Mouse (Mus musculus) frontal cortex, postnatal 25 days (tissue): ENCODE measurements at regions not wholly inside any gene's neighbourhood (a gene's known extent, or its start where the extent isn't known, plus 50 kb on each side); places are given as distances from the start of the nearest gene placed in this dataset.
"Not testable (repeated sequence)": the region's sequence is repeated elsewhere in the genome, so short reads cannot be mapped to it uniquely, and the experiment has no call there.

Experiments
- DNase-seq, 2 experiments: peaks; one replicate each; pipeline ENCODE4 v3.0.0; 2022; ENCODE audit warnings: low spot score in 2 of 2

GRCm38 (mm10) chr2:64443171-64443570, 345.3 kb upstream of the Fign start:
- no peak for DNase-seq

- no peak for DNase-seq
Measured at GRCm38 (mm10) chr2:64440961-64441360, 343.1 kb upstream of the Fign start.

- DNase-seq: not testable (repeated sequence)
Measured at GRCm38 (mm10) chr2:64417129-64417528, 319.3 kb upstream of the Fign start.

DNA sequence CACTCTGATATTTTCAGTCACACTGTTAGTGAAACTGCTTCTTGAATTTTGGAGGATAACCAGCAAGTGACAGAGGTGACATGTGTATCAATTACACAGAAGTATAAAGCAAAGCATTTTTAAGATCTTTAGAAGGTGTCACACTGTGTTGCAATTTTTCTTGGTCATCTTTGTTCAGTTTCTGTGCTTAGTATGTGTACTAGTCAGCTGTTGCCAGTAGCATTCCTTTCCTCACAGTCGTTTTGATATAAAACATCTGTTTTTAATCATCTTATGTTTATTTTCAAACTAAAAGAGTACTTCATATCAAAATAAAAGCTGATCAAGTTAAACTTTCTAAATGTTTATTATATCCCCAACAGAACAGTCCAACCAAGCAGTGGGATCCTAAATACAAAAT, 316.0 kb upstream of the Fign start:
- no peak for DNase-seq

GRCm38 (mm10) chr2:64413263-64413662, 315.4 kb upstream of the Fign start:
- DNase-seq: no peak

DNA sequence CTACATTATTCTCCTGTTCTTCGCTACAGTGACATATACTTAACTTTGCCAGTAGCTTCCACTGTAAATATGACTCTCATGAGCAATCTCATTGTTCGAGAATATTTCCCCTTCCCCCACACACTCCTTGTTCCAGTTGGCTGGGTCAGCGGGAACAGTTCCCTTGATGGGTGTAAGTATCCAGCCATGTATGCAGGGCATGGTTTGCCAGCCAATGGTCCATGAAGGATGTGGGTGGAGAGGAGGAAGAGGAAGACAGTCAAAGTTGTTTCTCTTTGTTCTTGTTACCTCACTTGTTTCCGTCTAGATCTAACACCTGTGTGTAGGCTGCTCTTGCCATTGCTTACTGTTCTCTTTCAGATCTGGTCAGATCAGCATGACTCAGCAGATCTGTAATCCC, 298.1 kb upstream of the Fign start:
- no peak for DNase-seq

DNA sequence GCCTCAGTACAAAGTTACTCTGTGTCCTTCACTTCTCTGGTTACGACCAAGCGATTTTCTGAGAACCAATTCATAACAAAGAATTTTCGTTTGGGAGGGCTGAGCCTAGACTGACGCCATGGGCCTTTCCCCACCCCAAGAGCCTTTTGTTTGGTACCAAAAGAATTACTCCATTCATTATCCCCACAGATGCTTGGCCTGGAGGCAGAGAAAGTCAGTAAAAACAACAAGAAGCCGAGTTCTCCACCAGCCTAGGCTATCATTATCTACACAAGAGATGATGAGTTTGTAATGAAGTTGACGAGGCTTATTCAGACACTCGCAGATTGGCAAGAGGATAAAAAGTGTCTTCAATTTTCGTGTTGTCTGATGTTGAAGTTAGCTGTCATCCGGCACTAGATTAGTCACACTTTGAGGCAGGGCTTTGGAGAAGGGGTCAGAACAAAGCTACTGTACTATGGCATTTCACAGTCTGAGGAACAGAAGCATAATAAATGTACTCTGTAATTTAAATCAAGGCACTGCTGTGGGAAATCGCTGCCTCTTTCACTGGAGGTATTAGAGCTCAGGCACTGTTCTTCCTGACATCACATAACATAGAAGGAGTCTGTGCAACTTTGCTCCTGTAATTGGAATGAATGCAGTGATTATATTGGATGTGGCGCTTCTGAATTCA, 296.9 kb upstream of the Fign start:
- DNase-seq: no peak

- no peak for DNase-seq
Measured at GRCm38 (mm10) chr2:64394199-64394598, 296.4 kb upstream of the Fign start.

- no peak for DNase-seq
Measured at GRCm38 (mm10) chr2:64369791-64370190, 272.0 kb upstream of the Fign start.

- DNase-seq: no peak
Measured at GRCm38 (mm10) chr2:64367188-64367587, 269.4 kb upstream of the Fign start.

- DNase-seq: no peak
Measured at GRCm38 (mm10) chr2:64366528-64366927, 268.7 kb upstream of the Fign start.

GRCm38 (mm10) chr2:64356286-64356685, 258.4 kb upstream of the Fign start:
- DNase-seq: no peak

DNA sequence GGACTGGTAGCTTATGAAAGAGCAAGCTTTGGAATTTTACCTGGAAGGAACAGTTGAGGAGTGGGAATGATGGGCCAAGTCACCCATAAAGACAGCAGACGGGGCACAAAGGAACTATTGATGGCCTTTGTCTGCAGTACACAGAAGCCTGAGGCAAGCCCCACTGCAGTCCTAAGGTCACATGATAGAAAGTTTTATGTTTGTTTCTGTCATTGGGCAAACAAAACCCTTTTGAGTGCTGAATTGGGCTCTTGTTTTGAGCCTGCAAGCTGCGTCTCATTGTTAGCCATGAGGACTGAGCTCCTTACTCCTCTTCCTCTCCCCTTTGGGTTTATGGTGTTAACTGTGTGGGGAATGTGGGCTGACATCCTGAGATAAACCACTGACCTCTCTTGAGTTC, 227.7 kb upstream of the Fign start:
- DNase-seq: no peak
